Mouse (Mus musculus) MEL (cell line): ENCODE data around the gene Bpifb1. TPM values are rescaled to one million over a fixed set of nuclear protein-coding genes. Genes with fewer than 3 reads are reported as not detected.
A peak's percentile ranks its signal among the peaks of the same experiment; 100 is the strongest.

Experiments
- DNase-seq: peaks from one replicate; pipeline ENCODE4 v3.0.0; 2011; ENCODE audit warnings: low read depth, low spot score
- H3K27ac ChIP-seq: 2 replicates; pipeline ENCODE4 v1.5.1; 2012; ENCODE audit warnings: low read depth, mild to moderate bottlenecking, control low read depth, low read length, moderate library complexity; ENCODE audit not compliant: control insufficient read depth
- H3K27me3 ChIP-seq, 2 experiments: fragments of 150-350 bp in 1 of 2; sonication (generic) in 1 of 2; 2 replicates each; pipeline ENCODE4 v1.6.1; 2012; ENCODE audit warnings: low read length in 2 of 2, mild to moderate bottlenecking in 2 of 2, improper control_type of control experiment in 1 of 2, moderate library complexity in 1 of 2; ENCODE audit not compliant: insufficient read depth in 2 of 2, control insufficient read depth in 1 of 2
- H3K36me3 ChIP-seq, 2 experiments: 2 replicates each; pipeline ENCODE4 v1.6.1; 2012 to 2014; ENCODE audit warnings: low read length in 2 of 2, improper control_type of control experiment in 1 of 2, inconsistent platforms in 1 of 2, mild to moderate bottlenecking in 1 of 2; ENCODE audit not compliant: insufficient read depth in 2 of 2, control insufficient read depth in 1 of 2
- H3K4me1 ChIP-seq, 2 experiments: fragments of 150-350 bp in 1 of 2; sonication (generic) in 1 of 2; 2 replicates each; pipeline ENCODE4 v1.6.1; 2012; ENCODE audit warnings: low read length in 2 of 2, improper control_type of control experiment in 1 of 2, mild to moderate bottlenecking in 1 of 2; ENCODE audit not compliant: insufficient read depth in 2 of 2, control insufficient read depth in 1 of 2
- H3K4me3 ChIP-seq, 2 experiments: fragments of 150-350 bp in 1 of 2; sonication (generic) in 1 of 2; 2 replicates each; pipeline ENCODE4 v1.5.1; 2012; ENCODE audit warnings: low read depth in 2 of 2, low read length in 2 of 2, mild to moderate bottlenecking in 2 of 2, moderate library complexity in 2 of 2, control low read depth in 1 of 2, improper control_type of control experiment in 1 of 2; ENCODE audit not compliant: control insufficient read depth in 1 of 2, insufficient read depth in 1 of 2
- H3K79me2 ChIP-seq: 2 replicates; pipeline ENCODE4 v1.6.1; 2012; ENCODE audit warnings: mild to moderate bottlenecking, low read length, moderate library complexity; ENCODE audit not compliant: control insufficient read depth, poor library complexity, insufficient read depth
- H3K9ac ChIP-seq: 2 replicates; pipeline ENCODE4 v1.6.1; 2012; ENCODE audit warnings: low read depth, mild to moderate bottlenecking, control low read depth, low read length, moderate library complexity; ENCODE audit not compliant: control insufficient read depth, poor library complexity, severe bottlenecking
- H3K9me3 ChIP-seq: fragments of 150-350 bp; sonication (generic); replicated peaks from 2 replicates; pipeline ENCODE4 v1.6.1; 2012; ENCODE audit warnings: mild to moderate bottlenecking, low read length, improper control_type of control experiment, moderate library complexity; ENCODE audit not compliant: insufficient read depth
- CHD2 ChIP-seq: IDR thresholded peaks from 2 replicates; pipeline ENCODE4 v1.6.1; 2011; ENCODE audit warnings: low read length, improper control_type of control experiment
- CTCF ChIP-seq, 3 experiments: IDR thresholded peaks in 2 of 3; conservative IDR thresholded peaks in 1 of 3; 2 replicates each; pipeline ENCODE4 v1.5.1; 2011 to 2012; ENCODE audit warnings: low read length in 3 of 3, low read depth in 2 of 3, mild to moderate bottlenecking in 2 of 3, improper control_type of control experiment in 1 of 3, inconsistent platforms in 1 of 3, mixed read lengths in 1 of 3, moderate library complexity in 1 of 3; ENCODE audit not compliant: control insufficient read depth in 1 of 3, insufficient read depth in 1 of 3, poor library complexity in 1 of 3, severe bottlenecking in 1 of 3
- GABPA ChIP-seq: IDR thresholded peaks from 2 replicates; pipeline ENCODE4 v1.6.1; 2012; ENCODE audit warnings: low read depth, mild to moderate bottlenecking, inconsistent platforms, low read length, improper control_type of control experiment, moderate library complexity
- NELFE ChIP-seq: IDR thresholded peaks from 2 replicates; pipeline ENCODE4 v1.6.1; 2011; ENCODE audit warnings: low read depth, low read length, improper control_type of control experiment
- RCOR1 ChIP-seq: IDR thresholded peaks from 2 replicates; pipeline ENCODE4 v1.6.1; 2012; ENCODE audit warnings: low read depth, mild to moderate bottlenecking, inconsistent platforms, low read length, improper control_type of control experiment
- SMC3 ChIP-seq: IDR thresholded peaks from 2 replicates; pipeline ENCODE4 v1.6.1; 2011; ENCODE audit warnings: low read depth, low read length, improper control_type of control experiment
- TBP ChIP-seq: IDR thresholded peaks from 2 replicates; pipeline ENCODE4 v1.8.0; 2011; ENCODE audit warnings: low read depth, low read length, improper control_type of control experiment
- TCF12 ChIP-seq: IDR thresholded peaks from 2 replicates; pipeline ENCODE4 v1.6.1; 2014; ENCODE audit warnings: low read depth, mild to moderate bottlenecking, inconsistent platforms, low read length, improper control_type of control experiment, moderate library complexity
- USF1 ChIP-seq: IDR thresholded peaks from 2 replicates; pipeline ENCODE4 v1.6.1; 2014; ENCODE audit warnings: low read depth, mild to moderate bottlenecking, inconsistent platforms, low read length, improper control_type of control experiment, moderate library complexity
- USF2 ChIP-seq, 2 experiments: IDR thresholded peaks; 2 replicates each; pipeline ENCODE4 v1.6.1; 2011 to 2012; ENCODE audit warnings: improper control_type of control experiment in 2 of 2, low read length in 2 of 2, borderline replicate concordance in 1 of 2, inconsistent platforms in 1 of 2, low read depth in 1 of 2, mild to moderate bottlenecking in 1 of 2; ENCODE audit not compliant: insufficient read depth in 1 of 2
- ZKSCAN1 ChIP-seq: IDR thresholded peaks from 2 replicates; pipeline ENCODE4 v1.6.1; 2012; ENCODE audit warnings: low read depth, mild to moderate bottlenecking, inconsistent platforms, low read length, improper control_type of control experiment, moderate library complexity
- ZMIZ1 ChIP-seq: IDR thresholded peaks from 2 replicates; pipeline ENCODE4 v1.6.1; 2012; ENCODE audit warnings: low read depth, mild to moderate bottlenecking, inconsistent platforms, low read length, improper control_type of control experiment, moderate library complexity
- ZNF384 ChIP-seq: IDR thresholded peaks from 2 replicates; pipeline ENCODE4 v1.6.1; 2012; ENCODE audit warnings: low read depth, mild to moderate bottlenecking, inconsistent platforms, low read length, improper control_type of control experiment
- polyA plus RNA-seq, 2 experiments: library from polyadenylated mRNA; stranded (reverse) in 1 of 2; unstranded in 1 of 2; fragments of >175 nt in 1 of 2; fragments of >200 nt in 1 of 2; gene quantifications; 2 replicates each; pipeline versions ENCODE4 v1.2.1 to v1.2.4; 2012; ENCODE audit warnings: low replicate concordance in 2 of 2, low read depth in 1 of 2; ENCODE audit not compliant: insufficient read length in 2 of 2, insufficient read depth in 1 of 2, missing spikeins in 1 of 2
- total RNA-seq: library from RNA; depleted of rRNA; stranded (reverse); fragments of 300-350 nt; gene quantifications from 2 replicates; pipeline ENCODE4 v1.2.3, GENCODE M21; 2012

Bpifb1 gene
- total and polyA plus RNA-seq, 3 experiments: not detected

- DNase-seq: no peak
- no peak overlapping the region for H3K4me3 ChIP-seq
- H3K36me3 ChIP-seq: no peaks in the 10 kb centered on the region
Observed at GRCm38 (mm10) chr2:154197036-154197435, 6.4 kb downstream of the Bpifb1 start.

DNA sequence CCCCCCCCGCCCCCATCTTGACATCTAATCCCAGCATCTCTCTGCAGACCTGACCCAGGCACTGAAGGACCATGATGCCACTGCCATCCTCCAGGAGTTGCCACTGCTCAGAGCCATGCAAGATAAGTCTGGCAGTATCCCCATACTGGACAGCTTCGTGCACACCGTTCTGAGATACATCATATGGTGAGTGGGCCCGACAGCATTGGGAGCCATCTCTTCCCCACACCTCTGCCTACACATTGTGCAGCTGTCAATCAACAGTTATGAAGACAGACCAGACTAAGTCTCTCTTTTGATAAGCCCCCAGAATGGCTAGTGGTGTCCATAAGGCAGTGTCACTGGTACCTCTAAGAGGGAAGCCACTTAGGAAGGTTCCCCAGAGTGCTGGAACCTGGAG lies 14.0 kb downstream of the Bpifb1 start:
- no peak for DNase-seq
- Histone ChIP-seq H3K79me2 (no peaks in the 10 kb centered on the region), H3K9ac (no peak overlapping the region), H3K4me3 (no peak overlapping the region), H3K27me3 (no peaks in the 10 kb centered on the region)
- TF ChIP-seq ZNF384 (no peak), USF1 (no peak), USF2 (IDR thresholded peaks at IDR 0.05; ENCODE audit: borderline replicate concordance in 1 of 2, insufficient read depth in 1 of 2, low read depth in 1 of 2, low read length in 2 of 2) (no peak), TBP (no peak), CHD2 (no peak), GABPA (no peak), RCOR1 (no peak), ZKSCAN1 (no peak), ZMIZ1 (no peak), SMC3 (no peak), NELFE (no peak)
- TF ChIP-seq, all 39 proteins: peak for 0
- Histone ChIP-seq H3K4me1 (no peaks in the 10 kb centered on the region), H3K27ac (no peak overlapping the region), H3K9me3 (no peaks in the 10 kb centered on the region), H3K36me3 (no peaks in the 10 kb centered on the region)

More at GRCm38 (mm10) chr2:154197036-154197435, 6.4 kb downstream of the Bpifb1 start:
- Histone ChIP-seq H3K4me1 (no peaks in the 10 kb centered on the region), H3K27me3 (no peaks in the 10 kb centered on the region), H3K9ac (no peak overlapping the region), H3K9me3 (no peaks in the 10 kb centered on the region), H3K79me2 (no peaks in the 10 kb centered on the region), H3K27ac (no peak overlapping the region)
- no peak for TF ChIP-seq NELFE
- no peak for TF ChIP-seq TCF12

DNA sequence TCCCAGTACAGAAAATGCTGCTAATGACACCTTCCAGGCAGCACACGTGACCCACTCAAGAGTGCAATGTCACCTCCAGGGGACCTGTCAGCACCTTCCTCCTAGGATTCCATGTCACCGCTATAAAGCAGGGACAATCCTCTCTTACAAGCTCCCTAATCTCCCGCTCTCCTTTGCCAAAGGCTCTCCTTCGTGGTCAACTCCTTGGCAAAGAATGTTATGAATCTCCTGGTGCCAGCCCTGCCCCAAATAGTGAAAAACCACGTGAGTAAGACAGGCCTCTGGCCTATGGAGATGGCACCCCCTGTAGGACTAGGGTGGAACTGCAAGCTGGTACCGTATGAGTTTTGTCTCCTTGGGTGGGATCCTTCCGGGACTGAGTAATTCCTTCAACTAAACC lies 16.3 kb downstream of the Bpifb1 start:
- H3K4me1 ChIP-seq: no peaks in the 10 kb centered on the region
- no peaks in the 10 kb centered on the region for H3K9me3 ChIP-seq
- peak; percentile 11 for DNase-seq
- TF ChIP-seq GABPA (no peak), CTCF (IDR thresholded peaks at IDR 0.05 in 2 of 3, conservative IDR thresholded peaks at IDR 0.05 in 1 of 3; ENCODE audit: control insufficient read depth in 1 of 3, insufficient read depth in 1 of 3, low read depth in 2 of 3, low read length in 3 of 3, poor library complexity in 1 of 3, severe bottlenecking in 1 of 3) (peak; percentile 40 to 78 (median 42))
- H3K4me3 ChIP-seq: no peak overlapping the region
- no peak overlapping the region for H3K9ac ChIP-seq
- H3K27ac ChIP-seq: no peak overlapping the region
- H3K36me3 ChIP-seq: no peaks in the 10 kb centered on the region
- no peaks in the 10 kb centered on the region for H3K79me2 ChIP-seq
- no peaks in the 10 kb centered on the region for H3K27me3 ChIP-seq
